Mouse (Mus musculus): ENCODE measurements at regions not wholly inside any gene's neighbourhood (a gene's known extent, or its start where the extent isn't known, plus 50 kb on each side); places are given as distances from the start of the nearest gene placed in this dataset.

GRCm38 (mm10) chr15:41232406-41233060 lies 1098.4 kb downstream of the 9330182O14Rik start:
- TF ChIP-seq CTCF (IDR thresholded peaks at IDR 0.05; ENCODE audit: extremely low read depth, insufficient read depth, low read length) (no peak), POLR2A (IDR thresholded peaks at IDR 0.05; ENCODE audit: extremely low read depth, insufficient read depth, low read length) (no peak)

Measured in cortical plate, adult 2 months (tissue).